Mouse (Mus musculus): ENCODE measurements around the gene Gdf3. TPM values are rescaled to one million over a fixed set of nuclear protein-coding genes. Genes with fewer than 3 reads are reported as not detected.
"Not testable (repeated sequence)": the region's sequence is repeated elsewhere in the genome, so short reads cannot be mapped to it uniquely, and the experiment has no call there.

Gdf3 gene
- total RNA-seq (2017), result 2.2 and 5.4 TPM in 2 replicates

DNA sequence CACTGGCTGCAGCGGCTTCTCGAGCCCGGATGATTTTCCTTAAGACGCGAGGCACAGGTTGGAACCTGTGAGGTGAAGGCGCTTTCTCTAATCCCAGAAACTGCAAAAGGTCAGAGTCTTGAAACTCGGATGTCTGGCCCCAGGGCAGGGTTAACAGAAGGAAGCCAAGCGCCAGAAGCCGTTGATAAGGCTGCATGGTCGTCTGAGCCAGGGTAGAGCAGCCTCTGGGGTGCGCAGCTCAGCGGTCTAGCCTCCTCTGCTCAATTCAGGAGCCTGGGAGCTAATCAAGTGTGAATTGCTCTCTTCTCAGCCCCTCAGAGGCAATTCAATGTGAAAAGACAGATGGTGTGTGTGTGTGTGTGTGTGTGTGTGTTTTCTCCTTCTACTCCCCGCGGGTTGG is at the start of gene Gdf3:
Gene Gdf3 (minus strand): TSS at position 317 of the 400 bp plus-strand sequence.
- peak; percentile 47 to 72; a peak in 3 of 4 replicates for ATAC-seq (replicated peaks in 1 of 2; ENCODE audit: insufficient read depth in 1 of 2, low FRiP score in 2 of 2, low TSS enrichment in 1 of 2, low read depth in 1 of 2, poor library complexity in 2 of 2, severe bottlenecking in 2 of 2)

DNA sequence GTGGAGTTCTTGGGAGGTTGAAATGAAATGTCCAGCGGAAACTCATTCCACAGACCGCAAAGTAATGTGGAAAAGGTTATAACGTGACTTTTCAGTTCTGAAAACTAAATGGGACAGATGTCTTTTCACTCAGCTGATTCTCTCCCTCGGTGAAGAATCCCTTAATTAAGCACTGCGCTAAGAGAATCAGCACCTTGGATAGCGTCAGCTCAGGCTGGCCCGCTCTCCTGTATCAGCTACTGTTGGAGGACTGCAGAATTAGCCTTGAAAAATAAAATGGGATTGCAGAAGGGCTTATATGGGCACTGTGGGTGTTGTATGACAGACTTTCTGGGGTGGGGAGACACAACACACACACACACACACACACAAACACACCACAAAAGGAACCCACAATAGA is 49.7 kb upstream of the Gdf3 start:
- ATAC-seq (replicated peaks in 1 of 2; ENCODE audit: insufficient read depth in 1 of 2, low FRiP score in 2 of 2, low TSS enrichment in 1 of 2, low read depth in 1 of 2, poor library complexity in 2 of 2, severe bottlenecking in 2 of 2), result peak in 1 of 2 experiments; percentile 54; a peak in 1 of 4 replicates

DNA sequence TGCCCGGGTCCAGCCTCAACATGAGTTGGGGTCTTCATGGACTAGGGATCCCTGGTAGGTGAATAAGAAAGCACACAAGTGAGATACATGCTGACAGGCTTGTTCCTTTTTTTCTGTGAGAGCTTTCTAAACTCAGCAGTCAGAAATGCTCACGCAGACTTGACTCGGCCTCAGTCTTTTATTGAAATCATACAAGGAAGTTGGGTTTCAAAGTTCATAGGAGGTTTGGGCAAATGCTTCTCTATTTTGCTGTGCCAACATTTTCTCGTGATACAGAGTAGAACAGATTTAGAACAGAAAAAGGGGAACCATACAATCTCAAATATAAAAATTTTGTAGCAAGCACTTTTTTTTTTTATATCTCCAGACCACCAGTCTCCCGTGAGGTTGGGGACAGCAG is 47.7 kb upstream of the Gdf3 start:
- peak; percentile 37 to 64 for ATAC-seq (replicated peaks in 1 of 2; ENCODE audit: insufficient read depth in 1 of 2, low FRiP score in 2 of 2, low TSS enrichment in 1 of 2, low read depth in 1 of 2, poor library complexity in 2 of 2, severe bottlenecking in 2 of 2)

DNA sequence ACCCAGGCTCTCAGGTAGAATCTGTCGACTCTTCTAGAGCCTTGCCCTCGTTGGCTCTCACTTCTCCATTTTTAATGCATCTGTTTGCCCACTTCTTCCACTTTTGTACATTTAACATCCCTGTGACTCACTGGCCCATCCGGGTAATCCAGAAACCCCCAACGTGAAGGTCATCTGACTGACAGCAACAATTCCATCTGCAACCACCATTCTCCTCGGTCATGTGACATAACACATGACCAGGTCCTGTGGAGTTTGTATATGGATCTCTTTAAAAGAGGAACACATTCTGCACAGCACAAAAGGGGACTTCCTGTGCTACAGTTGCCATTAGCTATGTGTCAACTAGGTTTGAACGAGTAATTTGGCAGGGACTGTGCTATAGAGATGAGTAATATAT is 44.4 kb upstream of the Gdf3 start:
- ATAC-seq (replicated peaks in 1 of 2; ENCODE audit: insufficient read depth in 1 of 2, low FRiP score in 2 of 2, low TSS enrichment in 1 of 2, low read depth in 1 of 2, poor library complexity in 2 of 2, severe bottlenecking in 2 of 2), result peak; percentile 64 to 72

DNA sequence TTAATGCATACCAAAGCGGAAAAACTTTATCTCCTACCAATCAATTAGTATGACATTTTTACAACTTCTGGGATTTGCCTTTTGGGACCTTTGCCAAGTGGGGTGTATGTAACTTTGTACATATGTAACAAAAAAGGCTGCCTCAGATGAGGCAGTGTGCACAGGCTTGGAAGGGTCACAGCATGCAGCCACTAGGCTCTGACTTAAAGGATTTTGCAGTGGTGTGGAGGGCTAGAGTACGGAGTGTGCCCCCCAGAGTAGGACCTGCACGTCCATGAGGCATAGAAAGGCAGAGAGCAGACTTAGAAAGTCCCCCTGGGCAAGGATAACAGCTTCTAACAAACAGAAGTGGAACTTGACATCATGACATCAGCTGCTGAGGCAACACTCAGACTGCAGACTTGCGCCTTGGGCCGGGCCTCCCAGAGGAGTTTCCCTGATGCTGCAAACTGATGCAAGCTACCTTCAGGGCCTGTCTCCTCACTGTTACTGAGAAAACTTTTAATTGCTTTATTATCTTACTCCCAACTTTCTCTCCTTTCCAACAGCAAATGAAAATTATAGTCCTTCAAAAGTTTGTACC is 40.6 kb upstream of the Gdf3 start:
- no peak for ATAC-seq (replicated peaks in 1 of 2; ENCODE audit: insufficient read depth in 1 of 2, low FRiP score in 2 of 2, low TSS enrichment in 1 of 2, low read depth in 1 of 2, poor library complexity in 2 of 2, severe bottlenecking in 2 of 2)

DNA sequence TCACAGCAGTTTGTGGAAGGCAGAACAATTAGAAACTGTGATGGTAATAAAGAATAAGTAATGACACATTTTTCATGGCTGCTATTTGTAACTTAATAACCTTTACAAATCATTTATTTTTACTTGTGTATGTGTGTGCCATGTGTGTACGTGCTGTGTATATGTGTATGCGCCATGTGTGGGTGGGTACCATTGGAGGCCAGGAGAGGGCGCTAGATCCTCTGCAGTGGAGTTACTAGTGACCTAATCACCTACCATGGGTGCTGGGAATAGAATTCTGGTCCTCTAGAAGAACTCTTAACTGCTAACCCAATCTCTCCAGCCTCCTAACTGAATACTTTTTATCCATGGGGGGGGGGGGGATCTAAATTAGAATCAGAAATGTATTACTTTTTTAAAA is 40.0 kb upstream of the Gdf3 start:
- ATAC-seq (replicated peaks in 1 of 2; ENCODE audit: insufficient read depth in 1 of 2, low FRiP score in 2 of 2, low TSS enrichment in 1 of 2, low read depth in 1 of 2, poor library complexity in 2 of 2, severe bottlenecking in 2 of 2), result no peak

DNA sequence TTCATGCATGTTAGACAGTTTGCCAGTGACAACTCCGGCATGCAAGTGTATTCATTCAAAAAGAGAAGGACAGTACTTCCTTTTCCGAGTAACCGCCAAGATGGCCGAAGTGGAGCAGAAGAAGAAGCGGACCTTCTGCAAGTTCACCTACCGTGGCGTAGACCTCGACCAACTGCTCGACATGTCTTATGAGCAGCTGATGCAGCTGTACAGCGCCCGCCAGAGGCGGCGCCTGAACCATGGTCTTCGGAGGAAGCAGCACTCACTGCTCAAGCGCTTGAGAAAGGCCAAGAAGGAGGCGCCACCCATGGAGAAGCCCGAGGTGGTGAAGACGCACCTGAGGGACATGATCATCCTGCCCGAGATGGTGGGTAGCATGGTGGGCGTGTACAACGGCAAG is 34.3 kb upstream of the Gdf3 start:
- not testable (repeated sequence) for ATAC-seq (replicated peaks in 1 of 2; ENCODE audit: insufficient read depth in 1 of 2, low FRiP score in 2 of 2, low TSS enrichment in 1 of 2, low read depth in 1 of 2, poor library complexity in 2 of 2, severe bottlenecking in 2 of 2)

DNA sequence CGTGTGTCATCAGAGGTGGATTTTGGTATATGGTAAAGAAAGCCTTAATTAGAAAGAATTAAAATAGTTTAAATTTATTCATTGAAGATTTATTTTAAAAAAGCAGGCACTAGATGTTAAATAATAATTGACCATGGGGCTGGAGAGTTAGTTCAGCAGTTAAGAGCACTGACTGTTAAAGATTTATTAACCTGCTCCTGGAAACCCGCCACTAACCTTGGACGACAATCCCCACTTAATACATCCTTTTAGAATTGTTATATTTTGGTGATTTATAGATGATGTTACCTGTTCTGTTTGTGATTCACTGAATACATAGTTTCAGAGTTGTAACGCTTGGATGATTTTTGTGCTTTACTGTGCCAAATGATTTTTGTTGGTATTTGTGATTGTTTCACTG is 27.7 kb upstream of the Gdf3 start:
- not testable (repeated sequence) for ATAC-seq (replicated peaks in 1 of 2; ENCODE audit: insufficient read depth in 1 of 2, low FRiP score in 2 of 2, low TSS enrichment in 1 of 2, low read depth in 1 of 2, poor library complexity in 2 of 2, severe bottlenecking in 2 of 2)

DNA sequence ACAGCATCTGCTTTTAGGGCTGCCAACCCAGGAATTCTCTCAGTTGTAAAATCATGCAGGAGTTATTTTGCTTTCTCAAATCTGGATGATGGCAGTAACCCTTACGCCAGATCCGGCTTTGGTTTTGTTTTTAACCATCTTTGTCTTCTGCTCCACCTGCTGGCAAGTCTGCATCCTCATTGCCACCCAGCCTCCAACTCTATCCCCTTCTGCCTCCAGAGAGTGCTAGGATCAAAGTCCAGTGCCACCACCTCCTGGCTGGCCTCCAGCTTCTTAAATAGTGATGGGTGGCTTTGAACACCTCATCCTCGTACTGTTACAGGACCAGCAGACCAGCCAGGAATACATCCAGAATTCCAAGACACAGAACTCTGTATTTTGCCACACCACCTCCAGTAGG is 26.8 kb upstream of the Gdf3 start:
- no peak for ATAC-seq (replicated peaks in 1 of 2; ENCODE audit: insufficient read depth in 1 of 2, low FRiP score in 2 of 2, low TSS enrichment in 1 of 2, low read depth in 1 of 2, poor library complexity in 2 of 2, severe bottlenecking in 2 of 2)

DNA sequence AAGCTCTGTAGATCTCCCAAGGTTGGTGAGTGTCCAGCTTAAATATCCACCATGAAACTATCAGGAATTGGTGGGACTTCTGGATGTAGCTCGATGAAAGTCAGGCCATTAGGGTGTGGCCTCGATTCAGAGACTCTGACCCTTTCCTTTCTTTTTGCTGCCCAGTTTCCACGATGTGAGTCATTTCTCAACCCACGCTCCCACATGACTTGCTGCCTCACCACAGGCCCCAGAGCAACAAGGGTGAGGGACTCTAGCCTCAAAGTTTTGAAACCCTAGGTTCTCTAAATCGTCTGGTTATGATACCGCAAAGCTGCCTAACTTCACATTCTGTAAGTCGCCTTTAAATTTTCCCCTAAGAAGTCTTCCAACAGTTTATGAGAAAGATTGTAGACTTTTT is 25.4 kb upstream of the Gdf3 start:
- peak; percentile 60 to 80; a peak in 2 of 4 replicates for ATAC-seq (replicated peaks in 1 of 2; ENCODE audit: insufficient read depth in 1 of 2, low FRiP score in 2 of 2, low TSS enrichment in 1 of 2, low read depth in 1 of 2, poor library complexity in 2 of 2, severe bottlenecking in 2 of 2)

DNA sequence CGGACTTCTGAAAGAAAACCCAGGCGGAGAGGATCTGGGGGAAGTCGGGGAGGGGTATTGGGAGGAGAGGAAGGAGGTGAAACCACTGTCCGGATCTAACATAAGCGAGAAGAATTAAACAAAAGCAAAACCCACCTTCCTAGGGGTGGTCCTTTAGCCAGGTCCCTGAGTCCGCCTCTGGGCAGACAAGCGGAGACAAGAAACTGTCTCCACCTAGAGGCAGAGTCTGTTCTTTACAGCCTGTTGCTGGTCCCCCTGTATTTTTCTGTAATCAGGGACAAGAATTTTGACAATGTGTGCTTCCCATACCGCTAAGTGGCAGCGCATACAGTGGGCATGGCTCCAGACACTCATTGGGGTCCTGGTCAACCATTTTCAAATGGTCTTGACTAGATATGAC is 23.5 kb upstream of the Gdf3 start:
- ATAC-seq (replicated peaks in 1 of 2; ENCODE audit: insufficient read depth in 1 of 2, low FRiP score in 2 of 2, low TSS enrichment in 1 of 2, low read depth in 1 of 2, poor library complexity in 2 of 2, severe bottlenecking in 2 of 2), result peak; percentile 83 to 89

DNA sequence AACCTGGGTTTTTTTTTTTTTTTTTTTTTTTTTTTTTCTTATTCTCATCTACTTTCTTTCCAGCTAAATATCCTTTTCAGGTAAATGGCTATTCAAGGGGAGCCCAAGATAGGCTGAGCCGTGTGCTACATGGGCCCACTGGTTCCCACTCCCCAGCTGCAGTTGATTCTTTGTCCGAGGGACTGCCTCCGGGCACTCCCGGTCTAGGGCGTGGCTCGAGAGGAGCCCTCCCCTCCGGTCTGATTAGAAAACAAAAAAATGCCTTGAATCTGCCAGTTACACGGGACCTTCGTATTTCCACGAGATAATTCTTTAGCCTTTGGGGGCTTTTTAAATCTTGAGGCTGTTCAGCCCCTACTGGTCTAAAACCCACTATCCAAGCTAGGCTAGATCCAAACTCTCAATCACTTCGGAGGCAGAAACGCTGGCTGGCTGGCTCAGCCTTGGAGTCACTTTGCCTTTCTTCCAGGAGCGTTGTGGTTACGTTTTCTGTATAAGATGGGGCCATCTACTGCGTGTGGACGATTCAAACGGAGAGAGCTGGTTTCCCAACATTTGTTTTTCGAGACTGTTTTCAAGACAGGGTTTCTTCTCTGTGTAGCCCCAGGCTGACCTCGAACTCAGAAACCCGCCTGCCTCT is 17.7 kb upstream of the Gdf3 start:
- ATAC-seq (replicated peaks in 1 of 2; ENCODE audit: insufficient read depth in 1 of 2, low FRiP score in 2 of 2, low TSS enrichment in 1 of 2, low read depth in 1 of 2, poor library complexity in 2 of 2, severe bottlenecking in 2 of 2), result peak; percentile 70 to 76; a peak in 3 of 4 replicates

DNA sequence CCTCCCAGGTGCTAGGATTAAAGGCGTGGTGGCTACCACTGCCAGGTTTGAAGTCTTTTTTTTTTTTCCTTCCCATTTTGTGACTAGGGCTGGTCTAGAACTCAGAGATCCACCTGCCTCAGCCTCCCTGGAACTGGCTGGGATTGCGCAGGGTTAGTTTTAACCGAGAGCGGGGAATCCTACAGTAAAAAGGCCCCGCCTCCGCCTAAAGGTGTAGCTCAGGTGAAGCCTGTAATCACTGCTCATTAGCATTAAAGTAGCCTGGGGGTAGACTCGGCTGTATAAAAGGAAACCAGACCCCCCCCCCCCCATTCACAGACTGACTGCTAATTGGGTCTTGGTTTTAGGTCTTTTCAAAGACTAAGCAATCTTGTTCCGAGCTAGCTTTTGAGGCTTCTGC is 16.2 kb upstream of the Gdf3 start, which contains the start of gene Dppa3:
Gene Dppa3 (plus strand): TSS at position 301 of the 400 bp plus-strand sequence.
- ATAC-seq (replicated peaks in 1 of 2; ENCODE audit: insufficient read depth in 1 of 2, low FRiP score in 2 of 2, low TSS enrichment in 1 of 2, low read depth in 1 of 2, poor library complexity in 2 of 2, severe bottlenecking in 2 of 2), result no peak

DNA sequence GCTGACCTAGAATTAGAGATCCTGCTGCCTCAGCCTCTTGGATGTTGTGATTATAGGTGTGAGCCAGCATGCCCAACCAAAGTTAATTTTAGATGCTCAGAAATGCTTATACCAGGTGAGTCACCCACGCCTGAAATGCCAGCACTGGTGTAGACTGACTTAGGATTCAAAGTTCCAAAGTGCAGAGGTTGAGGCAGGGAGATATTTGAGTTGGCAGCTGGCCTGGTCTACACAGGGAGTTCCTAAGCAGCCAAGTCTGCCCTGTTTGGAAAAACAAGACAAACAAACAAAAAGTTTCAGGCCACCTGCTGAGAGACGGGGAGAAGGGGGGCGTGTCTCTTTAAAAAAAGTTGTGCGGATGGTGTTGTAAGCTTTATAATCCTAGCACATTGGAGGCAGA is 15.3 kb upstream of the Gdf3 start:
- ATAC-seq (replicated peaks in 1 of 2; ENCODE audit: insufficient read depth in 1 of 2, low FRiP score in 2 of 2, low TSS enrichment in 1 of 2, low read depth in 1 of 2, poor library complexity in 2 of 2, severe bottlenecking in 2 of 2), result no peak

DNA sequence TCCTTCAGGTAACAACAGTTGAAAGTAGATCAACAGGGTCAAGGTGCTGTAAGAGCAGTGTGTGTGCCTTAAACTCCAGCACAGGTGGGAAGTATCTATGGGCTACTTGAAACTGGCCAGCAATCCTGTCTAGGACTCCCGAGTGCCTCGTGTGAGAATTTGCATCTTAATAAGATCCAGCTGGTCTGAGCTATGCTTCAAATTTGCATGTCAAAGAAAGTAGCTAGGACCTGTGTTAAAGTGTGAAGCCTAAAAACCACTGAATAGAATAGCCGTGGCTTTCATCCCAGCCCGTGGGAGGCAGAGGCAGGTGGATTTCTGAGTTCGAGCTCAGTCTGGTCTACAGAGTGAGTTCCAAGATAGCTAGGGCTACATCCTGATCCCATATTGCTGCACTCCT is 14.6 kb upstream of the Gdf3 start:
- no peak for ATAC-seq (replicated peaks in 1 of 2; ENCODE audit: insufficient read depth in 1 of 2, low FRiP score in 2 of 2, low TSS enrichment in 1 of 2, low read depth in 1 of 2, poor library complexity in 2 of 2, severe bottlenecking in 2 of 2)

DNA sequence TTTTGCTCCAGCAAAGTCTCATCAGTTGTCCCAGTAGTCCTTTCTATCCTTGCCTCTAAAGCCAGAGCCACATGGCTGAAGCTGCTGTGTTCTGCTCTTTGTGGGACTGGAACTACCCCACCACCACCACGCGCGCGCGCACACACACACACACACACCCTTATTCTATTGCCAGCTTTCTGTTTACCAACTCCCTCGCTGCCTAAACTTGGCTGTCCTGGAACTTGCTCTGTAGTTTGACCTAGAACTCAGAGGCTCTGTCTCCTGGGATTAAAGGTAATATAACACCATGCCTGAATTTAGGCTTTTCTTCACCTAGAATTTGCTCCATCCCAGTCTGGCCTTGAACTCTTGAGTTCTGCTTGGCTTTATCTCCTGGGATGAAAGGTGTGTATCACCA is 11.2 kb upstream of the Gdf3 start:
- no peak for ATAC-seq (replicated peaks in 1 of 2; ENCODE audit: insufficient read depth in 1 of 2, low FRiP score in 2 of 2, low TSS enrichment in 1 of 2, low read depth in 1 of 2, poor library complexity in 2 of 2, severe bottlenecking in 2 of 2)

DNA sequence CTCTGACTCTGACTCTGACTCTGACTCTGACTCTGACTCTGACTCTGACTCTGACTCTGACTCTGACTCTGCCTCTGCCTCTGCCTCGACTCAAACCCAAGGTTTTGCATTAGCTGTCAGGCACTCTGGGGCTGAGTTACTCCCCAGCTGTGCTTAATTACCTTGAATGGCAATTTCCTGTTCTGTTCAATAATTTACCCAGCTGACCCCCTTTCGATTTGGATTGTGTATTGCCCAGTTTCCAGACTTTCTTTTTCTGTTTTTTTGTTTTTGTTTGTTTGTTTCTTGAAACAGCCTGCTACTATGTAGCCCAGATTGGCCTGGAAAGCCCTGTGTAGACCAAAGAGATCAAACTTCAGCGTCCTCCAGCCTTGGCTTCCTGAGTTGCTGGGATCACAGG is 6.1 kb upstream of the Gdf3 start:
- ATAC-seq (replicated peaks in 1 of 2; ENCODE audit: insufficient read depth in 1 of 2, low FRiP score in 2 of 2, low TSS enrichment in 1 of 2, low read depth in 1 of 2, poor library complexity in 2 of 2, severe bottlenecking in 2 of 2), result no peak

DNA sequence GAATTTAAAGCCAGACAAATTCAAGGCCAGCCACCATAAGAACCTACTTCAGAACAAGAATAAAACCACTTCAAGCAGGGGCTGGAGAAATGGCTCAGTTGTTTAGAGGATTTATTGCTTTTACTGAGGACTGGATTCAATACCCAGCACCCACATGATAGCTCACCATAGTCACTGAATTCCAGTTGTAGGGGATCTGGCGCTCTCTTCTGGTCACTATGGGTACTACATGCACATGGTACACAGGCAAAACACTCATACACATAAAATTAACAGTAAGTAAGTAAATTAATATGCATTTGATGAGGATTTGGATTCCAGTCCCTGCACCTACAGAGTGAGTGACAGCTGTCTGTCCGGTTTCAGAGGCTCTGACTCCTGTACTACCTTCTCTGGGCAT is 4.2 kb upstream of the Gdf3 start:
- ATAC-seq (replicated peaks in 1 of 2; ENCODE audit: insufficient read depth in 1 of 2, low FRiP score in 2 of 2, low TSS enrichment in 1 of 2, low read depth in 1 of 2, poor library complexity in 2 of 2, severe bottlenecking in 2 of 2), result no peak

DNA sequence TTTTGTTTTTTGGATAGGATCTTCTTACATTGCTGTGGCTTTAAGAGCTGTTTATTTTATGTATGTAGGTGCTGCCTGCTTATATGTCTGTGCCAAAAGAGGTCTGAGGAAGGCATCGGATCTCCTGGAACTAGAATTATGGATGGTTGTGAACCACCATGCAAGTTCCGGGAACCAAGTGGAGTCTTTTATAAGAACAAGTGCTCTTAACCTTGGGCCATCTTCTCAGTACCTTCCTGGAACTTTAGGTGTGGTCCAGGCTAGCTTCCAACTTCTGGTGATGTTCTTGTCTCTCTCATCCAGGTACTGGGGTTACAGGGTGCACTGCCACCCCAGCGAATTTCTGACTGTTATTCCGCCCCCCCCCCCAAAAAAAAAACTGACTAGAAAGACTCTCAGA is 2.5 kb upstream of the Gdf3 start:
- ATAC-seq (replicated peaks in 1 of 2; ENCODE audit: insufficient read depth in 1 of 2, low FRiP score in 2 of 2, low TSS enrichment in 1 of 2, low read depth in 1 of 2, poor library complexity in 2 of 2, severe bottlenecking in 2 of 2), result no peak
